Mouse (Mus musculus) kidney, adult 9 months (tissue): ENCODE data around the gene Slc16a14.
"Not testable (repeated sequence)": the region's sequence is repeated elsewhere in the genome, so short reads cannot be mapped to it uniquely, and the experiment has no call there.

Experiments
- DNase-seq: peaks from one replicate; pipeline ENCODE4 v3.0.0; 2022

The Slc16a14 gene

DNA sequence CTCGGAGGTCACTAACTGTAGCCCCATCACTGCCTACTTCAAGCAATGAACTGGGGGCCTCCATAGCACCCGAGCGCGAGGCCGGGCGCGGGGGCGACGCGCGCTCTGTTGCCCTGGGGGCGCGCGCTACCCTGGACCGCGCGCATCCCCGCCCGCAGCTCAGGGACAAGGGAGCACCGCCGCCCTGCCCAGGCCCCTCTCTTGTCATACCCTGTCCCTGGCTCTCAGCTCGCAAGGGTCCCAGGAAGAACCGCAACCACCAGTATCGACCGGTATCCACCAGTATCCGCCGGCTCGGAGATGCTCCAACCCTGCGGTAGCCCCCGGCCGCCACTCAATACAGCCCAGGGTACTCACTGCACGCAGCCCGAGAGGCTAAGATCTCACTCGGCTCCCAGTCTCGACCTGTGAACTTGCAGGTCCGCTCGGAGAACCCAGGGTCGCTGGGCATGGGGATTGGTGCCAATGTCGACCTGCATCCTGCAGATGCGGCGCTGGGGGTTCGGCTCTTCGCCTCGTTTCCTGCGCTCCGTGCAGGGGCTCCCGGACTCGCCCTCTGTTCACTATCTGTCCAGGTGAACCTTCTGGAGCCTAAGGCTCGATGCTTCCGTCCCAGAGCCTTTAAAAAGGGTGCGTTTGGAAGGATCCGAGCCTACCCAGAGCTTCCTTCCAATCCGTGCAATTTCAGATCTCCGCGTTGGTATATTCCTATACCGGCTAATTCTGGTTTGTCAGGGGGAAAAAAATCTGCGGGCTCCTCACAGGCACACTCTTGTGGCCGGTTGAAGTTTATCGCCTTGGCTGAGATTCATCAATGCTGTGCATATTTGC lies at the start of gene Slc16a14:
Slc16a14 (minus strand) TSS at position 632 of the 831 bp plus-strand sequence.
- DNase-seq = peak; percentile 53

DNA sequence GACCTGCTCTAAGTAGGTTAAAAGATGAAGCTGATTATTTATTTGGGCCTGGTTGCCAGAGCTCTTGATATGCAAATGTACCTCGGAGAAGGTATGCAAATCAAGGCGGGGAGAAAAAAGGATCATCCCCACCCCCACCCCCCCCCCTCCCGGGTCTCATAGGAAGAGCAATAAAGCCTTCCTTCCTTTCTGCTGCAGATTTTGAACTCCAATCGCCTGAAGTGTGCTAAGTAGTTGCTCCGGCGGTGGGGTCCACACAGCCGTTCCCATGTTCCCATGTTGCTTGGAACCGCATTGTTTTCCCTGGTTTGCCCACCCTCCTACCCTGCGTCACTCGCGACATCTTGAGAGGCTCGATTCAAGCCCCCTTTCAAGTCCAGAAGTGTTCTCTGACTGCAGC lies 26.8 kb upstream of the Slc16a14 start:
- DNase-seq = not testable (repeated sequence)

DNA sequence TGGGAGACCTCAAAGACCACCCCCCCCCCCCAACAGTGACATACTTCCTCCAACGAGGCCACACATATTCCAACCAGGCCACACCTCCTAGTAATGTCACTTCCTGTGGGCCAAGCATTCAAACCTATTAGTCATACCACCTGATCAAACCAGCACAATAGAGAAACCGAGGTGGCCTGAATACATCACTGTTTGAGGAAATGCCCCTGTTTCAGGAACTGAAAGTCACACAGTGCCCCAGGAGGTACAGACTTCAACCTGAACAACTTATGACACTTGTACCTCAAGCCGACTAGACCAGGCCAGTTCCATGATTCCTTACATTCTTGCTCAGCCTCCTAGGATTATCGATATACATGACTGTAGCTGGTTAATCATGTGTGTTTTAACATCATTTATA lies 22.8 kb upstream of the Slc16a14 start:
- not testable (repeated sequence) for DNase-seq

DNA sequence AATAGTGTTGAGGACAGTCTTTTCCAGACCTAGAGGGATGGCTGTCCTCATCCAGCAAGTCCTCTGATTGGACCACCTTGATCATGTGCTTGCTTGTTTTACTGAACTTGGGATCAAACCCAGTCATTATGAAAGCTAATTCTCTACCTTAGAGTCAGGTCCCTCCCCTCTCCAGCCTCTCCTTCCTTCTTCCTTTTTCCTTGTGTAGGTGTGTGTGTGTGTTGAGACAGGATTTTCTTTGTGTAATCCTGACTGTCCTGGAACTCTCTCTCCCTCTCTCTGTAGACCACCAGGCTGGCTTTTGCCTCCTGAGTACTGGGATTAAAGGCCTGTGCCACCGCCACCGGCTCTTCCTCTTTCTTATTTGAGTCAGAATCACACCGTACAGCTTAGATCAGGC lies 21.8 kb upstream of the Slc16a14 start:
- DNase-seq = not testable (repeated sequence)

DNA sequence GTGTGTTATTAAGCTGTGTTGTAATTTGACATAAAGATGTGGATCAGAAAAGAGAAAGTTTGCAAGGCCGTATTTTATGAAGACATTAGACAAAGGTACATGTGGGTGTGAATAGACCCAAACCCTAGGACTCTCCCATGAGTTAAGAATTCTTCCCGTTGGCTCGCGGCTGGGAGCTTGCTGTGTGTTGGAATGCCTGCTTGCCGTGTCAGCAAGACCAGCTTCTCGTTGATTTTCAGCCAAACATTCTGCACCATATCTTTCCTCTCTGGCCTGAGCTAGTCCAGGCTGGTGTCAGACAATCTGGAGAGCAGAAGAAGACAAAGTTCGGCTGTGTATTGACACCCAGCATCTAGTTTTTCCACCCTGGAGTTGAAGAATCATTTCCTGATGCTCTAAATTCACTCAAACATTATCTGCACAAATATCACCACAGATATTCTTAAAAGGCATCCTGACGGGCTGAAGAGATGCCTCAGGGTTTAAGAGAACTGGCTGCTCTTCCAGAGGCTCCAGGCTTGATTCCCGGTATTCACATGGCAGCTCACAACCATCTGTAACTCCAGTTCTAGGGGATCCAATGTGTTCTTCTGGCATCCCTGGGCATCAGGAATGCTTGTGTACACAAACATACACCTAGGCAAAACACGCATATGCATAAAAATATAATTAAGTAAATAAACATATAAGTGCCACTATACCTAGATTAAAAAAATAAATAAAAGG lies 17.7 kb upstream of the Slc16a14 start:
- peak; percentile 61 for DNase-seq

DNA sequence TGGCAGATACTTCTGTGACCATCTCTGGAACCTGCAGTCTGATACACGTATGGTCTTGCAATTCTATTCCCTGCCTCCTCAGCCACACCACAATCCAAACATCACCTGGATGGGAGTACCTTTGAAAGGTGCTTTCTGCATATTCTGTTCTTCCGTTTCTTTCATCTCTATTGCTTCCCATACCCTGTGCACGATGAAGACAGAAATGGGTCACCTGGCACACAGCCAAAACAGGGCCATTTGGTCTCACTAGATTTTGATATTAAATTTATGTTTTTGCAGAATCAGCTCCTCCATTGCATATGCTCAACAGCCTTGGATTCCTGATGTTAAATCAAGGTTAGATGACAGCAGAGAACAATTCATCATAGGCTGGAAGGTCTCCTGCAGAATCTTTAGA lies 16.6 kb upstream of the Slc16a14 start:
- DNase-seq = no peak

DNA sequence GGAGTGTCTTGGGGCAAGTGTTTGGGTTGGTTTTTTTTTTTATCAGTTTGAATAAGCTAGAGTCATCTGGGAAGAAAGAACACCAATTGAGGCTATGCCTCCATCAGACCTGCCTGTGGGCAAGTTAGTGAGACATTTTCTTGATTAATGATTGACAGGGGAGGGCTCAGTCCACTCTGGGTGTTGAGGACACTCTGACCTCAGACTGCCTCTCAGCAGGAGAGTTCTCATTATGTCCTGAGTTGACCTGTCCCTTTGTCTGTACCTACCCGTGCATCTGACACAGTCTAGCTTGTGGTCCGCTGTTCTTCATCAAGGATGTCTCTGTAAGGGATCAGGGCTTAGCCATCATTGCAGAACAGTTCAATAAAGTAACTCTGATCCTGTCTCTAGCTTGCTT lies 12.5 kb upstream of the Slc16a14 start:
- peak; percentile 92 for DNase-seq

DNA sequence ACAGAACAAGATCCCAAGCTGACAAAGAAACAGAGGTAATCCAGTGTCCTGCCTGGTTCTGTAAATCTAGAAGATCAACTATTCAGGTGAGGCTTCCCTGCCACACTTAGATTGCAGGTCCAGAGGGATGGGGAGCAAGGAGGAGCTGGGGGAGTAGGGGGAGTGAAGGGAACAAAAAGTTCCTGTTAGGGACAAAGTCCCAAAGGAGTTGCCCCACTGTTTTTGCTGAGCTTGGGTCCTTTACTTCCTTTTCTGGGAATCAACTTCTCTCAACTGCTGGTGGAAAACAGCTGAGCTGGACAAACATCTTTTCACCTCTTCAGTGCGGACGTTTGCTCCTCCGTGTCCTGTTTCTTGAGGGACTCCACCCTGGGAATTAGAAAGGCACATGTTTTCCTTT lies 11.0 kb upstream of the Slc16a14 start:
- DNase-seq = peak; percentile 82

DNA sequence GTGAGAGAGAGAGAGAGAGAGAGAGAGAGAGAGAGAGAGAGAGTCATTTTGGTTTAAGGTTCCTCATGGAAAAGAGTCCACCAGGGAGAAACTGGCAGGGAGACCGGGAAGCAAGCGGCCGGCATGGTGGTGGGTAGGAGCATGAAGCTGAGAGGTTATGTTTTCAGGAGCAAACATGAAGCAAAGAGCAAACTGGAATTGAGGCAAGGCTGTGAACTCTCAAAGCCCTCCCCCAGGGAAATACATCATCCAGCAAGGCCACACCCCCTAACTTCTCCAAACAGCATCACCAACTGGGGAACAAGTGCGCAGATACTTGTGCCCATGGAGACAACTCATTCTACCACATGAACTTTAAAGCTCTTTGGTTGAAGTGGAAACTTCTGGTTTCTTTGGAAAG lies 8.6 kb upstream of the Slc16a14 start:
- no peak for DNase-seq

DNA sequence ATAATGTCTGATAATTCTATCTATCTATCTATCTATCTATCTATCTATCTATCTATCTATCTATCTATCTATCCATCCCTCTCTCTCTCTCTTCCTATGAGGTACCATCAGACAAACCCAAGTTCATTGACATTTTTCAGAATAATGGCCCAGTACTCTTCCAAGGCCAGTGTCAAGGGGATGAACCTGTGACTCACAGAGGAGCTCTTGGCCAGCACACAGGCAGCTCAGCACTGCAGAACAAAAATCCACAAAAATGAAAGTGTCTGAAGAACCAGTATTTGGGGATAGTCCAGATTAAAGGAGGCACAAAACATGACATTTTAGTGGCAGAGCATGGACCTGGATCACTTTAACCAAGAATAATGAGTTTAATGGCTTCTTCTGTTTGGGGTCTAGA lies 7.7 kb upstream of the Slc16a14 start:
- DNase-seq = no peak

DNA sequence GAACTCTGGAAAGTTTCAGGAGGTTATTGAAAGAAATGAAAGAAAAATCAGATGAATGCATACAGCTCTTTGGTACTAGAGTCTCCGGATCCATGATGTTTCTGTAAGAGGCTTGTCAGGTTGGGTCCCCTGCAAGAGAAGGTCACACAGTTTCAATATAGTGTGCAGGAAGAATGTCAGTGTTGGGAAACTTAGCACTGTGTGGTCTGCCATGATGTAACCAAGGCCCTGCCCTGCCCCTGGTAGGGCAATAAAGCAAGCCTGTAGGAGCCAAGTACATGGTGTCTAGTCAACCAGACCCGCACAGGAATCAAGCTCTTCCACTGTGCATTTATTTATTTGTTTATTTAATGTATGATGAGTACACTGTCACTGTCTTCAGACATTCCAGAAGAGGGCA lies 5.4 kb upstream of the Slc16a14 start:
- no peak for DNase-seq

DNA sequence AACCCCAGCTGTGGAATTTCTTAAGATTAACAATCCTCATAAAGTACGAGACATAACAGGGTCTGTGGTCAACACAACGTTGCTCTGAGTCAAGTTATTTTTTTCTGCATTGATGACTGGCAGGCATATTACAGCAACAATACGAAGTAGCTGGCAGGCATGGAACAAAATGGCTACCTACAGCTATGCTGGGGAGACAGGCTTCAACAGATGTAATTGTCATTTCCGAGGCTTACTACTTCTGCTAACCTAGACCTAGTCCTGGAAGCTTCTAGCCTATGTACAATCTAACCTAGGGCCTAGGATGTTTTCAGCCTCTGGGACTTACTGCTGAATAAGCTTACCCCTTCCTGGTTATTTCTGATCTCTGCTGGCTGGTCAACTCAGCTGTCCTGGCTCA lies 4.5 kb upstream of the Slc16a14 start:
- DNase-seq = no peak

DNA sequence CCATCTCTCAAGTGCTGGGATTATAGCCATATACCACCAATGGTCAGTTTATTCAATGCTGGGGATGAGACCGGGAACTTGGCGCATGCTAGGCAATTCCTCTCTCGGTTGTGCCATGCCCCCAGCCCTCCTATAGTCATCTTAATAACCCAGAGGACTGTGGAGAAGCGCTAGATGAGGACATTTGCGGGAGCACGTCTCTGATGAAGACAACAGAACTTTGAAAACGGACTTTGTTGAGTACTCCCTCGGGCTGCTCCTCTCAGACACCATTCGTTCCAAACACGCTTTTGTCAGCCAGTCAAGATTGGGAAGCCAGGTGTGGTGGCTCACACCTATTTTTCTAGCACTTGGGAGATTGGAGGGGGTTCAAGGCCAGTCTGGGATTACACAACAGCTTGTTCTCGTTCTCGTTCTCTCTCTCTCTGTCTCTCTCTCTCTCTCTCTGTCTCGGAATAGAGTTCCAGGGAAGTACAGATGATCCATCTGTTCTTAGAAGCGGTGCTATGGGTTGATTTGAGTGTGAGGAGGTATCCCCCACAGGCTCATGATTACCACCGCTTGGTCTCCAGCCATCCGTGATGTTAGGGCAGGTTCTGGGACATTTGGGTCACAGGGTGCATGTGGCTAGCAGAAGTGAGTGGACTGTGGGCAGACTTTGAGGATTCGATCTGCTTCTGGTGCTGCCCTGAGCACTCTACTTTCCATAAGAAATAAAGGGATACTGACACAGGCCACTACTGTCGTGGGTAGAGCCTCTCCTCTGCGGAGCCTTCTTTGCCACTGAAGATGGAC lies 2.0 kb upstream of the Slc16a14 start:
- no peak for DNase-seq

DNA sequence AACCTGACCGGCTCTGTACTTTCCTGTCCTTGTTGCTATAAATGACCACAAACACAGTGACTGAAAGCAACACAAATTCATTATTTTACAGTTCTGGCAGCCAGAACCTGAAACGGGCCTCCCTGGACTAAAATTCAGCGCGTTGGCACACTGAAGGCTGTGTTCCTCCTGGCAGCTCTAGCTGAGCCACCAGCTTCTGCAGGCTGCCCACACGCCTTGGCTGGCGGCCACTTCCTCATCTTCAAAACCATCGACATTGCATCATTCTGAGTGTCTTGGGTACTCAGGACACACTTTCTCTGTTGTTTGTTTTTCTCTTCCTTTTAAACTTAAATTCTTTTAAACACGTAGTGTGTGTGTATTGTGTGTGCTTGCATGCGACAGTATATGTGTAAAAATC lies 734 bp upstream of the Slc16a14 start:
- peak; percentile 66 for DNase-seq

DNA sequence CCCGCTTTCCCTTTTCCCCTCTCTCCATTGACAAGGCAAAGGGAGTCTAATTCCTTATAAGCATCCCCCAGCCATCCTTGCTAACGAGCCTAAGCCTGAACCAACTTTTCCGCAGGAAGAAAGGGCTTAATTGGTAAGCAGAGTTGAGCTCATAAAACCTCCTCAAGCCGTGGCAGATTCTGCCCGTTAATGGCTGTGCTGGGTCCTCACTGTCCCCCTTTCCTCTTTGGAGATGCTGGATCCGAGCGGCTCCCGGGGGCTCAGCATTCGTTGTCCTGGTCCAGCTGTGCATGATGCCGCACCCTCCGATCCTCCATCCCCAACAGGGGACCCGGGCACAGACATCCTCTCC lies 807 bp downstream of the Slc16a14 start:
- no peak for DNase-seq

DNA sequence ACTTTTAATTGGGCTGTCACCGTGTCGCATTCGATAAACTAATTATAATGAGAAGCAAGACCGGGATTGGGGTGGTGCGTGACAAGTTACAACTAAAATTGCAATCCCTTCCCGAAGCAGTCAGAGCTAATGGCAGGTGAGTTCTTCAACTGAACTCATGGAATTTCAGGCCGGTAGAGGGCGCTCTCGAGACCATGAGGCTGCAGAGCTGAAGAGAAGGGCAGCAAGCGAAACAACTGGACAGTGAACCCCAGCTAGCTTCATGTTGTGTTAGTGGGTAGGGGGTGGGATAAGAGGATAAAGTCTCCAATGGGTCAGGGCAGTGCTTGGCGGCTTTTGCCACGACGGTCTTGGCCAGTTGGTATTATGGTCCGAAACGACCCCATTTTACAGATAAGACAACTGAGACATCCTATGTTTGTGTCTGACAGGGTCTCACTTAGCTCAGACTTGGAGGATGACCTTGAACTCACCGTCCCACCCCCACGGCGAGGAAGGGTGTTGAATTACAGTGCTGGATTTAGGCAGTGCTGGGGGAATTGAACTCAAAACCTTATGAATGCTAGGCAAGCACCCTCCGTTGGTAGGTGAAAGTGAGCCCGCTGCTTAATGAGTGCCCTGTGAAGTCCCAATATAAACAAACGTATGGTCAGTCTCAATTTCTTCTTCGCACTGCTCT lies 1.3 kb downstream of the Slc16a14 start:
- DNase-seq = peak; percentile 90

DNA sequence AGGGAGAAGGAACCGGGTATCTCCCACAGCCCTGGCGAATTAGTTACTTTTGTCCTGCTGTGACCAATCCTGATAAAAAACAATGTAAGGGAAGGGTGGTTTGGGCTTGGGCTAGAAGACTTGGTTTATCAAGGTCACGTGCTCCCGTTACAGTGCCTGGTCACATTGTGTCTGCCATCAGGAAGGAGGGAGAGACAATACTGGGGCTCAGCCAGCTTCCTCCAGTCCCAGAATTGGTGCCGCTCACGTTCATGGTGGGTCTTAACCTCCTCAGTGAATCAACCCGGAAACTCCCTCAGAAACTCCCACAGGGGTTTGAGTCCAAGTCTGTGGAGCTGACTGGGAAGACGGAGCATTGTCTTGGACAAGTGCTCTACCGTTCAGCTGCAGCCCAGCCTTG lies 9.3 kb downstream of the Slc16a14 start:
- DNase-seq = no peak

DNA sequence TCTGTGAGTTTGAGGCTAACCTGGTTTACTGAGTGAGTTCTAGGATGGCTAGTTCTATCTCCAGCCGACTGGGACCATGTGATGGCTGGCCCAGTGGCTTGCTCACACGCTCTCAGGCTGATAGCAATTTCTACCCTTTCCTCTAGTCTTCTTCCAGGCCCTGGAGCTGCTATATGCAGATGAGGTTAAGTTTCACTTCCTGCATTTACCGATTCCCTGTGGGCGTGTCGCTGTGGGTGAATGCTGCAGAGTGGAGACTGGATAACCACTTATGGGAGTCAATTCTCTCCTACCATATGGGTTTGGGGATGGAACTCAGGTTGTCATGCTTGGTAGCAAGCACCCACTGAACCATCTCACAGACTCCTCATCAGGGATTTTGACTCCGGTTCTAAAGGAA lies 10.8 kb downstream of the Slc16a14 start:
- no peak for DNase-seq

DNA sequence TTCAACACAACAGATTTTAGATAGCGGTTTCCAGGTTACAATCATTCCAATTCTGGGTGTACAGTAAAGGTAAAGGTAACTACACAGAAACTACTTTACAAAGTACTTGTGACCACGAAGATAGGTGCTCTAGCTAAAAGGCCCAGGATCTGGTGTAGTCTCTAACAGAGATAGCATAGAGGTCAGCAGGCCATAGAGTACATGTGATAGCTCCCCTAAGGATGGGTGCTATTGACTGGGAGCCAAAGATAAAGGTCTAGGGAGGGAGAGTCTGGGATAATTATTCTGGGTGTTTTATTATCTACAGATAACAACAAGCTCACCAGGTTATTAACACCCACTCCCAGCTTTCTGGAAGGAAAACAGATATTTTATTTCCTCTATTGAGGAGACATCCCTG lies 11.5 kb downstream of the Slc16a14 start:
- no peak for DNase-seq

DNA sequence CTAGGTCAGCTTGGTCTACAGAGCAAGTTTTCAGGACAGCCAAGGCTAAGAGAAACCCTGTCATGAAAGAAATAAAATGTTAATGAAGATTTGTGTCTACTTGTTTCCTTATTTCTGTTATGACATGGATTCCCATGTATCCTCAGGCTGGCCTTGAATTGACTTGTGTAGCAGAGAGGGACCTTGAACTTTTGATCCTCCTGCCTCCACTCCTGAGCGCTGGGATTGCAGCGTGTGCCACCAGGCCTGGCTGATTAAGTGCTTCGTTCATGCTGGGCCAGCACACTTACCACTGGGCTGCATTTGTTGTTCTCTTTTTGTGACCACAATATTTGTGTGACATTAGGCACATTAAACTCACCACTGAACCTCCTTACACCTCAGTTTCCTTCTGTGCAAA lies 16.1 kb downstream of the Slc16a14 start:
- DNase-seq = no peak

DNA sequence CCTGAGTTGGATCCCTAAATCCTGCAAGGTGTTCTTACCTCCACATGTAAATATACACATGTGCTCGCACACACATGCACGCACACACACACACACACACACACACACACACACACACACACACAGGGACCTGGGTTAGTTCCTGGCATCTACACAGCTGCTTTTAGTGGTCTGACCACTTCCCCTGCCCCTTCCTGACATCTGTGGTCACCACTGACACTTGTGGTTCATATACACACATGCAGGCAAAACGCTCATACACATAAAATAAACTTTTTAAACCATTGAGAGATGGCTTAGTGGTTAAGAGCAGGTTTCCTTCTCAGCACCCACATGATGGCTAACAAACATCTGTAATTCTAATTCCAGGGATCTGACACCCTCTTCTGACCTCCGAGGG lies 19.9 kb downstream of the Slc16a14 start:
- DNase-seq = no peak

DNA sequence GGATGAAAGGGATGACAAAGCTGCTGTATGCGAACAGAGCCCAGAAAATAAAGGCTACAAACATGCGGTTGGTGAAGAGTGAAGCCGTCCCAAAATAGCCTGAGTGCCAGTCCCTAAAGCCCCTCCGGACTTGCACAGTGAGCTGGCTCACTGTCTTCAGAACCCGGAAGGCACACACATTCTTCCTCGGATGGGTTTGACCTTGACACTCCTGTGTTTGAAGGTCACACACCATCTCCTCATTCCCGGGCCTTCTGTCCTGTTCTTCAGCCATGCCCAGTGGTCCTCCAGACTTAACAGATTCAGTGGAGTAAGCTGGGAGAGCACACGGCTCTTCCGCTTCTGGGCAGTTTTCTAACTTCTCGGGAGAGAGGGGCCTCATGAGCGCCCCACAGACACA lies 22.4 kb downstream of the Slc16a14 start:
- no peak for DNase-seq

DNA sequence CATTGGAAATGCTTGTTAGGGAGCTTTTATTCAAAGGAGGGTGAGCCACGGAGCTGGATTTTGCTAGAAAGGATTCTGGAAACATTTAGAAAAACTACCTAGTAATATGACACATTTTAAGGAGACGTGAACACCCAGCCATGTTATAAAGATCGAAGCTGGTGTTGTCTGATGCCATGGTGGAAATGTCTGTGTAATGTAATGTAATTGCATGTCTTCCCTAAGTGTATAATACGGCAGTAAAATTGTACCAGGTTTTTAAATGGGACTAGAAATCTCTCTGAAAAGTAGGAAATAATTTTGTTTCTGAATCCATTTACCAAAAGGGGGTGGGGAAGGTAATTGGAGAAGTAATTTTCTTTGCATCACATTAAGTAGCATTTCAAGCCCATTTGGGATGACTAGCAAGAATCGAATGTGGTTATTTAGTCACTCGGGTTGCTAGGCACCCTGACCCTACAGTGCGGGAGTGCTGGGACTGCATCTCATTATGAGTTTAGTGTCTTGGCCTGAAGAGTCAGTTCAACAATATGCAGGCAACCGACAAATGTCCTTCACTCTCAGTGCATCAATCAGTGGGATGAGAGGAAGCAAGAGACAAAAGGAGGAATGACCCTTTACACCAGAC lies 24.6 kb downstream of the Slc16a14 start:
- no peak for DNase-seq
